Mouse (Mus musculus) retina, postnatal 1 day (tissue): ENCODE data around the gene Ccdc117.
"Not testable (repeated sequence)": the region's sequence is repeated elsewhere in the genome, so short reads cannot be mapped to it uniquely, and the experiment has no call there.

Source experiments
- DNase-seq: peaks from one replicate; pipeline ENCODE4 v3.0.0-alpha.2; 2012

The Ccdc117 gene

DNA sequence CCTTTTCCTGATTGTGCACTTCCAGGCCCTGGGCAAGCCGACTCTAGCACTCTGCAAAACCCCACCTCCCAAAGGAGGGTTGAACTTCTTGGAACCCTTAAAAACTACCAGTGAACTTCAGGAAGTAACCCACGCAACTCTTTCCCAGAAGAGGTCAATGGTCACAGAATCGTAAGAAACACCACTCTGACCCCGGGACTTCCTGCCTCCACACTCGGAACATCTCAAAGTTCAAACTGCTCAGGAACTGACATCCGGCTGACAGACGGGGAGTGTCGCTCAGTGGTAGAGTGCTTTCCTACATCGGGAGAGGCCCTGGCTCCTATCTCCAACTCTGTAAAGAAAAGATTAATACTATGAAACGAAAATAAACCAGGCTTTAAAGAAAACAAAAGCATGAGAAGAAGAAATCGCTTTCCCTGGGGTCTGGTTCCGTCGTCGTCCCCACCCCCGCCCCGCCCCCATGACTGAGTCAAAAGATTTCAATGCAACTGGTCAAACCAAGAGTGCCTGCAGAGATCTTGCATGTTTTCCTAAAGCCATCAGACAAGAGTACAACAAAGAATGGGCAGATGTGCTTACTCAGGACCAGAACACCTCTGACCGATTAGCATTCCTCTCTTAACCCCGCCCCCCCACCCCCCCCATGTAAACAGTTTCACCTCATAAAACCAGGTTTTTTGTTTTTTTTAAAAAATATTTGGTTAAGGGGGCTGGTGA lies 36.0 kb downstream of the Ccdc117 start:
- no peak for DNase-seq

DNA sequence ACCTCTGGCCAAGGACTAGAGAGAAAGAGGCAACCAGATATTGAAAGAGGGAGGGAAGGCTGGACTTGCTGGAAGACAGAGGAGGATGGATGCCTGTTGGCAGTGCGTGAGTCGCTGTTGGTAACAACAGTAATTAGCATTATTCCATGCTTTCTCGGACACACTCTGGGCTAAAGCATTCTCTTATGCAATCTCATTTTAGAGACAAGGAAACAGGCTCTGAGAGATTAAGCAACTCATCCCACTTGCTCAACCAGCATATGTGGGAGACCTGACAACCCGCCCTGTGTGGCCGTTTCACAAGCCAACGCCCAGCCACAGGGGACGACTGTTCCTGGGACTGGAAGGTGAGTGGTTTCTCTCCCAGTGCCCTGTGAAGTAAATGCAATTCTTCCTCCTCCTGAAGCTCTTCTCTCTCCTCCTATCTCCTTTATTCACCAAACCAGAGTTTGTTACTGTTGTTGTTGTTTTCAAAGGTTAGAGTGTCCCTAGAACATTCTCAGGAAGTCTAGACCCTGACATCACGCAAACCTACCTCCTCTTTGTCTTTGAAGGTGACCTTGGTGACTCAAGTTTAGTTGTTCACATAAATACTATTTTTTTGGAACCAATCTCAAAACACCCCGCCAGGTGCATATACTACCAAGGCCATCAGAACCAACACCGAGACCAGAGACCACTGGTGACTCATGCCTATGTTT lies 39.5 kb downstream of the Ccdc117 start:
- DNase-seq = no peak

DNA sequence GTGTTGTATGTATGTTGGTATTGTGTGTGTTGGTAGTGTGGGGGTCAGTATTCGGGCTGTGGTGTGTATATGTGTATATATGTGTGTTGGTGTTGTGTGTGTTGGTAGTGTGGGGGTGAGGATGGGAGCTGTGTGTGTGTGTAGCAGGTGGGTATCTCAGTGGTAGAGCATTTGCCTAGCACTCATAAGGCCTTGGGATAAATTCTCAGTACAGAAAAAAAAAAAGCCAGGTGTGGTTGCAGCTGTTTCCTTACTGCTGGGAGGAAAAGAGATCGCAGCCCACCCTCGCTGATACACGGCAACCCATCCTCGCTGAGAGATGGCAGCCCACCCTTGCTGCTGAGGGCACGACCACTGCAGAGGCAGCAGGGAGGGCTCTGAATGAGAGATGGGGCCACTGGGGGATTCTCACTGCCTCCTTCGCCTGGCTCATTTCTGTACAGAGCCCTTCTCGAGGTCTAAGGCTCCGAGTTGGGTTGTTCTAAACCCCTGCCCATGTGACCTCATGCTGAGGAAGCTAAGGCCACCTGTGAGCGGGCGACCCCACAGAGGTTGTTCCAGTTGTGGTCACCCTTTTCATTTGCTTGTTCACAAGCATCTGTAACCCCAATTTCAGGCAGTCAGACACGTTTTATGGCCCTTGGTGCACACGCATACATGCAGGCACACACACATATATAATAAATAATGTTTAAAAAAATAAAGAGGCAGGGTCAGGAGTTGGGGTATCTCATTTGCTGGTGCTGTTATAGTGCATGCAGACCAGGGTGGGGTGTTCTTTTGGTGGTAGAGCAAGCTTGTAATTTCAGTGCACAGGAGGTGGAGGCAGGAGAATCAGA lies 40.9 kb downstream of the Ccdc117 start:
- no peak for DNase-seq

DNA sequence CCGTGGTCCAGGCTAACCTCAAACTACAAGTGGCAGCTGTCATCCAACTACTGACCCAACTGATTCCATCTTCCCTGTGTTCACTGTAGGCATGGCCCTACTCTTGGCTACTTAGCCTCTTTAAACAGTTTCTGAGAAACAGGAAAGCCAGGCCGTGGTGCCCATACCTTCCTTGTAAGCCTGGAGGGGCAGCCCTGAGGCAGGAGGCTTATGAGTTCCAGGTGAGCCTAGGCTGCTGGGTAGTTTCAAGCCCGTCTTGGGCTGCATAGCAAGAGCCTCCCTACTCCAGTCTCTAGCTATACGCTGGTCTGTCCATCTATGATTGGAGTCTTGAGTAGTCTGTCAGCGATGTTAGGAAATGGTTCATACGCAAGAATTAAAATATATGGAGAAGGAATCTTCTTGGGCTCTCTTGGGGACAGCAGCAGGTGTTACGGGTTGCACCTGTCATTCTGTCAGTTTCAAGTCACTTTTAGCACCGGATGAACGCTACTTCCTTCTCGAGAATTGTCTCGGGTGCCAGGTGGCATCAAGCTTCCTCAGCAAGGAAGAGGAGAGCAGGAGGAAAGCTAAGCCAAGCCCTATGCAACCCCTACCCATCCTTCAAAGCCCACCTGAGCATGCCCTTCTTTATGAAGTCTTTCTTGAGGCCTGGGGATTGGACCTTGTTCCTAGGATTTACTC lies 41.9 kb downstream of the Ccdc117 start:
- DNase-seq = no peak

DNA sequence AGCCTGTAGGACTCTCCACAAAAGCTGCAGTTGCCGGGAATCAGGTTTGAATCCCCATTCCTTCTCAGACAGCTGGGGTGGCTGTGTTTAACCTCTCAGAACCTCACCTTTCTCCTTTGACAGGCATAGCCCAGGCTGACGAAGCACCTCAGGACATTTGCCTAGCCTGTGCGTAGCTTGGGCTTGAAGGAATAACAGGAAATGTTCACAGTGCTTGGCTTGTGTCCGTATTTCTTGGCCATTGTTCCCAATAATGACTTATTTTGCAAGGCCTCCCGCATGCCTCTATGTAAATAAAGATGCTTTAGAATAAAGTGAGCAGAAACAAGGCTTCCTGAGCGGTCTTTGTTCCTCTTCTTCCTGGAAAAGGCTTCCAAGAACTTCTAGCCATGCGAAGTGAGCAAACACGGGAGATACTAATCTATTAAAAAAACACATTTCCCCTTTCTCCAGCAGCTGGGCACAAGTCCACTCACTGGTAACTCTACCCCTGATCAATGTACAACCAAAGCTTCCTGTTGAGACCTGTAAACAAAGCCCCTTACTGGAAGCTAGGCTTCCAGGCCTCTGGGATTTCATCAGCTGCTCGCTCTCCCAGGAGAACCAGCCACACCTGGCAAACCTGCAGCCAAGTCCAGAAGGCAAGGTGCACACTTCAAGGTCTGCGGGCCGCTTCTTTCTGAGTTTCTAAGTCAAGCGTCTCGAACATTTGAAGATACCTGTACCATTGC lies 42.9 kb downstream of the Ccdc117 start:
- no peak for DNase-seq

DNA sequence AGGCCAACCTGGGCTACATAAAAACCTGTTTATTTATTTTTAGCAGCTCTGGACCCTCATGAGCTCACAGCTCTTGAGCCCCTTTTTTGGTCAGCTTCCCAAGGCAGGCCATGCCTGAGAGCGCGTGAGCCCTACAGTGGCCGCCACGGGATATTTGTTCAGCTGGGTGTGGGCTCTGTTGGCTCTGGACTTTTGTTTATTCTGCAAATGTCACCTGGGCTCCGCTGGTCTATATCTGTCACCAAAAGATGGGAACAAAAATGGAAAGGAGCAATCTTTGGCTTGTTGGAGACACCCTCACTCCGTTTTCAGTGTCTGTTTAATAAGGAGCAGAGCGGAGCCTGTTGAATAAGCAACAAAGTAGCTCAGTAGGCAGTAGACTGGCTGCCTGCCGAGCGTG lies 43.6 kb downstream of the Ccdc117 start:
- DNase-seq = no peak

DNA sequence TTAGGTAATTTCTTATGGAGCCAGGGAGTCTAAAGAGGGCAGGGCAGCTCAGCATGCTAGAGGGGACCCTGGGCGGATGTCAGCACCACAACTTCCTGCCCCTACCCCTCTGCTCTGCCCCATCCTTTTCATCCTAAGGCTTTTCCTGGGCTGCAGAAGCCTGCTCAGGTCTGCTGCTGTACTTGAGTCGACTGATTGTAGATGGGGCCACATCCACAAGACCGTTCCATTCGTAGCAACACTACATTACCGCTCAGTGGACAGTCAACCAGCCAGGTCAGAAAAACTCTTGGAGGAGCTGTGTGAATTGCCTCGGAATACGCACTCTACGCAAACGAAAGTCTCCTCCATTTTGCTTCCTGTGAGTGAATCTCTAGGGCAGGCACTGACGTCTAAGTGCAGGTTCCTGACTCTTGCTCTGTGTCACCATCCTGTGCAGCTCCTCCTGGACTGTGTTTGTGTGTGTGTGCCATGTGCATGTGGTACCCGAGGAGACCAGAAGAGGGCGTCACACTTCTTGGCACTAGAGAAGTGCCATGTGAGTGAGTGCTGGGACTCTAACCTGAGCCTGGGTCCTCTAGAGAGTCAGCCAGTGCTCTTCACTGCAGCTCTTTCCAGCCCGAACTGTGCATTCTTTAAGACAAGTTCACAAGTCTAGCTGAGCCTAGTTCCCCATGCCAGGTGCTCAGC lies 45.3 kb downstream of the Ccdc117 start:
- no peak for DNase-seq

DNA sequence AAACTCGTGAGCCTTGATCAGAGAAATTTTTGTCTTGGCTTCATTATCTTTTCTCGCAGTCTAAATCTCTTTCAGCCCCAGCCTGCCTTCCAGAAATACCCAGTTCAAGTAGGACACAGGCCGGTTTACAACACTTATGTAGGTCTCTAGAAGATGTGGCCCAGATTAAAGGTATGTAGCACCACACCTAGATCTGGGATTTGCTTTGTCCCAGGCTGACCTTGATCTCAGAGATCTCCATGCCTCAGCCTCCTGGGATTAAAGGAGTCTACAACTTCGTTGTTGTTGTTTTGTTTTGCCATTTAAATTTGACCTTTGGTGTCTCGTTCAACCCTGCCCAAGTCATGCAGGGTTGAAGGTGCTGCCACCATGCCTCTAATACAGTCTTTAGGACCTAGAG lies 46.1 kb downstream of the Ccdc117 start:
- DNase-seq = no peak

DNA sequence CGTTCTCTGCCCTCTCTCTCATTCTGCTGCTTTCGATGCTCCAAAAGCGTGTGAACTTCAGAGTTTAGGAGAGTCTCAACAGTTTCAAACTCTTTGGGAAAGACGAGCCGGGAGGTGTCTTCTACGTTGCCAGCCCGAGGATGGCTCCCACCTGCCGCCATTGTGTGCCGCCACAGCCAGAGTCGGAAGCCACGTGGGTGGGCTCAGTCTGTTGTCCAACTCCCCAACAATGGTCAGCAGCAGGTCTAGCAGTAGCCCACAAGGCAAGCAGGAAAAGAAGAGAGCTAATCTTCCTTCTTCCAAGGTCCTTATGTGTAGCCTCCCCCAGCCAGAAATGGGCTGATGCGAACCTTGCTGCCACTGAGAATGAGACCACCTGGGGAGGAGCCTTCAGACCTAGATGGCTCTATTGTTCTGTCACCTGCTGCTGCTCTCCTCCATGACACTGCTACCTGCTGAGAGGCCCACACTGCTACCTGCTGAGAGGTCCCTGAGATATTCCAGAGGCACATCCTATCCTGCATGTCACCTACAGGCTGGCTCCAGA lies 46.6 kb downstream of the Ccdc117 start:
- DNase-seq = no peak

DNA sequence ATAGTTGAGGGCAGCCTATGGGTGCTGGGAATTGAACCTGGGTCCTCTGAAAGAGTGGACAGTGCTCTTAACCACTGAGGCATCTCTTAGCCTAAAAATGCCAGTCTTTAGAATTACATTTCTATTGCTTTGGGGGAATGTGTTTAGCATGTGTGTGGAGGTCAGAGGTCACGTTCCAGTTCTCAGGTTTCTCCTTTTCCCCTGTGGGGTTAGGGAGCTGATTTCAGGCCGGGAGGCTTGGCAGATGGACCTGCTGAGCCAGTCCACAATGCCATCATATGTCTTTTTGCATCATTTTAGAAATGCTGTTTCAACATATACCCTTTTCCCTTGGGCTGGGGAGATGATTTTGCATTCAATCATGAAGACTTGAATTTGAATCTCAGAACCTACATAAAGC lies 48.1 kb downstream of the Ccdc117 start:
- DNase-seq = no peak

DNA sequence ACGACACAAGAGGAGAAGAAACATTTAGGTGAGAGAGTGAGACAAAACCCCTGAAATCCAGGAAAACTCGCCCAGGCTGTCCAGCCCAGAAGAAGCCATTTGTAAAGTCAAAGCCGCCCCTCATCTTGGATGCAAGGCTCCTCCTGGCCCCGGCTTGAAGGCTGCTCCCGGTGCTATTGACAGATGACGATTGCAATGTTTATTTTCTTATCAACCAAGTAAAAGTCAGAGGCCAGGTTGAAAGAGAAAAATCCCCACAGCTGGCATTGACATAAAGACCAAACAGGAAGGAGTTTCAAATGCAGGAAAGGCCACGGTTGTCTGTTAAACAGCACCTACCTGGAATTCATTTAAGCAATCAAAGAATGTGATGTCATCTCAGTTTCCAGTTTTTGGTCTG lies 50.1 kb downstream of the Ccdc117 start:
- no peak for DNase-seq

DNA sequence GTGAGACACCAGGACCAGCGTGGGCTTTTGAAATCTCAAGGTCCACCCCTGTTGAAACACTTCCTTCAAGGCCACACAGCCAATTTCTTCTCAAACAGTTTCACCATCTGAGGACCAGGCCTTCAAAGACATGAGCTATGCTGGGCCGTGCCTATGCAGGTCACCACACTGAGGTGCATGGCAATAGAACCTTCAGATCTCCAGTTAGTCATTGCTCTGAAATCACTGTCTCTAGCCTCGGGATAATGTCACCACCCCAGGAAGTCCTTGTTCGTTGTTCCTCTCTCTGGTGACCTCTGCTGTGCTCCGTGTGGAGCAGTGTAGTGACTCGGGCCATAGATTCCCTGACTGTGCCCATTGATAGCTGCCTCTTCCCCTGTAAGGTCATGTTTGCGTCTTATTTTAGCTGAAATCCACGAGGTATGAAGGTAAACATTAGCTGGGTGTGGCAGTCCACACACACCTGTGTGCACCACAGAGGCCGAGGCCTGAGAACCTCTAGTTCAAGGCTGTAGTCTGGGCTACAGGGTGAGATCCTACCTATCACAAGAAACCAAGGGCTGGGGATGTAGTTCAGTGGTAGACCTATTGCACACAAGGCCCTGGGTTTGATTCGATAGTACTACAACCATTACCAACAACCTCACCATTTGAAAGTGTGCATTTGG lies 50.9 kb downstream of the Ccdc117 start:
- DNase-seq = no peak

DNA sequence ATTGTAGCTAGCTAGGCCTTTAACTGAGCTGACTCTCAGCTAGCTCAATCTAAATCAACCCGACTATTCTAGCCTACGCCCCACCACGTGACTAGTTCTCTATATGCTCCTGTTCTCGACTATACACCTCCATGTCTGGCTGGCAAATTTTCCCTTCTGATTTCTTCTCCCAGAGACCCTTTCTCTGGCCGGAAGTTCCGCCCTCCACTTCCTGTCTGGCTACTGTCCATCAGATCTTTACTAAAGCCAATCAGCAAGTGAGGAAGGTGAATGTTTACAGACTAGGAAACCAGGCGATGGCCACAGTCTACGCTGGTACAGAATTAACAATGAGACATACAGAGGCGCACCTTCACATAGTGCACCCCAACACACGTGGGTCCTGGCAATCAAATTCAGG lies 52.6 kb downstream of the Ccdc117 start:
- DNase-seq = not testable (repeated sequence)

DNA sequence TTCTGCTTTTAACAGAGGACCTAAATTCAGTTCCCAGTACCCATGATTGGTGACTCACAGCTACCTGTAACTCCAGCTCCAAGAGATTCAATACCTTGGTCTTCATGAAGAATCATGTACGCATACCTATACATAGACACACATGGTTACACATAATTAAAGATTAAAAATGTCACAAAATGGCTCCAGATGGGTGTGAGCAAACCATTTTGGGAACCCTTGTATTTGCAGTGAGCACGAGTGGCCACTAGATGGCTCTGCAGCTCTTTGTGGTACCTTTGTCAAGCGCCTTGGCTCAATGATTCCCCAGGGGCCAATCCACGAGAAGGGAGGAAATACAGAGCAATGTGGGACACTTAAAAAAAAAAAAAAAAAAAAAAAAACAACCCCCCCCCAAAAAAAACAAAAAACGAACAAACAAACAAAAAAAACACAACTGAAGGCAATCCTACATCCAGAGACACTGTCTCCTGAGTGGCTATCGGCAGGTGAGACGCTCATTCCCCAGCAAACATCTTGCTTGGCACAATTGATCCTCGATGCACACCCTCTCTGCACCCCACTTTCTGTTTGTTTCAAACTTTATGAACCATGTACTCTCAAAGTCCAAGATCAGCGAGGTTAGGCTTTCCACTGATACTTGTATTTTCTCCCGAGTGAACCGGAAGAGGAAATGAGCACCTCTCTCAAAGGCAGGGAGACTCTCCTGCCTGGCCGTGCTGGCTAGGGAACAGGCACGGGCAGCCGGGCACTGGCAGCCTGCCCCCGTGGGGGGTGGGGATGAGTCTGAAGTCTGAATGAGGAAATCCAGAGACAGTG lies 56.6 kb downstream of the Ccdc117 start:
- peak; percentile 92 for DNase-seq

DNA sequence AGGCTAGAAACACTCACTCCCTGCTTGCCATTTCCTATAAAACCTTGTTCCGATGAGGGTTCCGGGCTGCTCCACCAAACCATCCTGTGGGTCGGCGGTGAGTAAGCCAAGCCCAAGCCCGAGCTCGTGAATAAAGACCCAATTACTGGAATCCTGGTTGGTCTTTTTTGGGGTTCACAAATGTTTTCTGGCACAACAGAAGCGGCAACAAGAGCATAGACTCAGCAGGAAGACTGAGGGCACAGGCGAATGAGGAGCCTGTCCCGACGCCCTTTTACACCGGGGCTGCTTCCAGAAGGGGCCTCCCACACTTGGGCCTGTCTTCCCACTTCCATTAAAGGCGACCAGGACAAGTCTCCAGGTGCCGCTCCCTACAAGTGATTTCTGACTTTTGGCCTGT lies 59.4 kb downstream of the Ccdc117 start:
- no peak for DNase-seq
